Mouse (Mus musculus) heart, embryonic 16.5 days (tissue): Measurements from ENCODE around the gene Prkd2. TPM values are rescaled to one million over a fixed set of nuclear protein-coding genes. Genes with fewer than 3 reads are reported as not detected.

Experiments used
- ATAC-seq: fragments of 200-750 bp; cut with Nextera tagmentation; replicated peaks from 2 replicates; pipeline ENCODE4 v1.8.0; 2017; ENCODE audit warnings: moderate number of reproducible peaks; ENCODE audit not compliant: insufficient read depth, low FRiP score; ENCODE audit errors: extremely low read depth
- H3K27ac ChIP-seq: fragments of 300-500 bp; sonication (generic); 2 replicates; pipeline ENCODE4 v1.5.1; 2014; ENCODE audit warnings: mild to moderate bottlenecking, low read length, control low read depth, moderate library complexity
- H3K27me3 ChIP-seq: fragments of 300-500 bp; sonication (generic); 2 replicates; pipeline ENCODE4 v1.6.1; 2014; ENCODE audit warnings: low read length, mixed read lengths; ENCODE audit not compliant: control insufficient read depth, insufficient read depth
- H3K36me3 ChIP-seq: fragments of 300-500 bp; sonication (generic); 2 replicates; pipeline ENCODE4 v1.6.1; 2014; ENCODE audit not compliant: control insufficient read depth, insufficient read depth
- H3K4me1 ChIP-seq: fragments of 300-500 bp; sonication (generic); 2 replicates; pipeline ENCODE4 v1.6.1; 2014; ENCODE audit warnings: low read length, mixed read lengths; ENCODE audit not compliant: control insufficient read depth, insufficient read depth
- H3K4me2 ChIP-seq: fragments of 300-500 bp; sonication (generic); 2 replicates; pipeline ENCODE4 v1.6.1; 2014; ENCODE audit warnings: low read depth, mild to moderate bottlenecking, control low read depth, low read length
- H3K4me3 ChIP-seq: fragments of 300-500 bp; sonication (generic); 2 replicates; pipeline ENCODE4 v1.5.1; 2014; ENCODE audit warnings: mild to moderate bottlenecking, control low read depth, low read length
- H3K9ac ChIP-seq: fragments of 300-500 bp; sonication (generic); 2 replicates; pipeline ENCODE4 v1.6.1; 2014; ENCODE audit warnings: low read length, control low read depth
- H3K9me3 ChIP-seq: fragments of 300-500 bp; sonication (generic); replicated peaks from 2 replicates; pipeline ENCODE4 v1.6.1; 2016; ENCODE audit warnings: low read length; ENCODE audit not compliant: control insufficient read depth
- WGBS: fragments of 180-500 bp; shearing (Covaris S2); extraction: QIAGEN DNeasy Blood & Tissue Kit; methylation state at CpG from one replicate; pipeline ENCODE4 v1.1.7; 2014; 5-methylcytosine and 5-hydroxymethylcytosine counted together
- polyA plus RNA-seq: library from polyadenylated mRNA; unstranded; fragments of >200 nt; fragmentation: Nextera tagmentation; extraction: Ambion mirVana; gene quantifications from 2 replicates; pipeline ENCODE4 v1.2.1, GENCODE M21; 2015

Gene Prkd2
- polyA plus RNA-seq, 1 experiment from 2014 or later: 15.4 TPM

DNA sequence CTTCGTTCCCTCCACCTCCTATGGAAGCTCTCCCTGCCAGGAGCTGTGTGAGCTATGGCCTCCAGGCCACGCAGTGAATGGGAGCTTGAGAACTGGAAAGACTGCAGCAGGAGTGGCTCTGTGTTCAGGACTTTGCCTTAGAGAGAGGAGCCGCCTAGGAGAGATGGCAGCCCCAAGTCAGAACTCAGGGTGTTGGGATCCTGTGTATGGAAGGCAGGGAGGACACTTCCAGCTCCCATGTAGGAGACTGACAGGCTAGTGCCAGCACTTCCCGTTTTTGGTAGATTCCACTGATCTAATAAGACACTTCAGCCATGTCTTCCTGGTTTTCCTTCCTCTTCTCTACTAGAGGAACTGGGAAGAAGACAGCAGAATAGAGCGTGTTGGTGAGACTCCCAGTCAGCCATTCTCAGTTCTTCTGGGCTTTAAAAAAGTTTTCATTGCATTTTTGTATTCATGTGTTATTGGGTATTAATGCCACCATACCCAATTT is 22.4 kb upstream of the Prkd2 start:
- WGBS: 50% methylated on average over 5 of the region's 5 CpGs
- Histone ChIP-seq H3K4me1 (peaks cover 67% of the 10 kb centered on the region), H3K27ac (no peak overlapping the region), H3K9me3 (no peaks in the 10 kb centered on the region), H3K27me3 (no peaks in the 10 kb centered on the region), H3K36me3 (0 out of 2 replicates have a peak, but pooled peaks cover 2% of the 10 kb centered on the region), H3K9ac (no peak overlapping the region), H3K4me2 (no peak overlapping the region), H3K4me3 (no peak overlapping the region)
- ATAC-seq: no peak

DNA sequence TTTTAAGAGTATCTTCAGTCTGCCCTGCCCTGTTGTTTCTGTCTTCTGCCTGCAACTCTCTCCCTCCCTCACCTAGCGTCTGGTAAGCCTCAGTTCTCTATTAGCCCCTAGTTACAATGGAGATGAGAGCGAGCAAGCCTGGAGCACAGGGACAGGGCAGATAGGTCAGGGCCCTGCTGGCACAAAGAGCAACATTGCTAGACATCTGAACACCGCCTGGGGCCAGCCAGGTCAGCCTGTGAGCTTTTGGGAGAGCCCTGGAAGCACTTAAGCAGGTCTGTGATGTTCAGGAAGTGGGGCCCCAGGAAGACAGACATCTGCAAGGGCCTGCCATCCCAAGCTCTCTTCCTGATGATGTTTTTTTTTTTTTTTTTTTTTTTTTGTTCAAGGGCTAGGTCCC is 21.6 kb upstream of the Prkd2 start:
- WGBS: 44% methylated on average over 3 of the region's 3 CpGs
- peaks cover 6% of the 10 kb centered on the region; the same call in 1 of the 2 replicates for H3K36me3 ChIP-seq

DNA sequence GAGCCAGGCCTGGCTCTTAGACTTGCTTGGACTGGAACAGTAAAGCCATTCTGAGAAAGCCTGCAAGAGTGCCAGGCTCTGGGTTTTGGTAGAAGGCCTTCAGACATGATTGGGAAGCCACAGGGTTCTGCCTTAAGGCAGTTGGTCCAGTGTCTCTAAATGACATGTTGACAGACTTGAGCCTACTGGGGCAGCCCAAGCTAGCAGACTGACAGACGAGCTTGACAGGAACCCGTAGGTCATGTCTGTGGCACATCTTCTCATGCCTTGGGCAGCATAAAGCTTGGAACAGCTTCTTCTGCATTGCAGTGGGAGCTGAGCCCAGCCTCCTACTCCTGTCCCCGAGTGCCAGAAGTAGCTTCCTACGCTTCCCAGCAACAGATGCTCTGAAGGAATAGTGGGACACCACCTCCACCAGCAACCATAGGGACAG is 21.0 kb upstream of the Prkd2 start:
- peaks cover 68% of the 10 kb centered on the region for H3K4me1 ChIP-seq
- no peak for ATAC-seq
- no peaks in the 10 kb centered on the region for H3K9me3 ChIP-seq
- no peak overlapping the region for H3K27ac ChIP-seq
- H3K4me2 ChIP-seq: no peak overlapping the region
- H3K9ac ChIP-seq: no peak overlapping the region
- peaks cover 7% of the 10 kb centered on the region; the same call in 1 of the 2 replicates for H3K36me3 ChIP-seq
- 60% methylated on average over 4 of the region's 4 CpGs for WGBS
- no peaks in the 10 kb centered on the region for H3K27me3 ChIP-seq
- no peak overlapping the region for H3K4me3 ChIP-seq

More for the DNA sequence above, 21.6 kb upstream of the Prkd2 start:
- Histone ChIP-seq H3K9me3 (no peaks in the 10 kb centered on the region), H3K27me3 (no peaks in the 10 kb centered on the region), H3K27ac (peak overlapping the region; percentile 27; the same call in 1 of the 2 replicates), H3K4me1 (peaks cover 62% of the 10 kb centered on the region), H3K4me3 (no peak overlapping the region), H3K4me2 (no peak overlapping the region), H3K9ac (no peak overlapping the region)
- no peak for ATAC-seq

DNA sequence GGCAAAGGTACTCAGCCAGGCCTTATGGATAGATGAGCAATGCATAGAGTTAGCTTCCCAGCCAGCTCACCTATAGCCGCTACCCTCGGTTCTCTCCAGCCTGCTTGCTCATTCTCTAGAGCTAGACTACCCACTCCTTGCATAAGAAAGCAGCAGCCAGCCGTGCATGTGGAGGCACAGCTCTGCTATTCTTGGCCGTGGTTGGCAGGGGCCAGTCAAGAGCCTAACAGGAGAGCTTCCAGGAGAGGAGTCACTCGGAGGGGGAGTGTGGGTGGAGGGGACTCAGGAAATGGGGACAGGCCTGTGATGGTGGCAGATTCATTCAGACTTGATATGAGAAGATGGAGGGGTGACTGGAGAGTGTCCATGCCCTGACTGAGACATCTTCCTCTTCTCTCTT is 19.0 kb upstream of the Prkd2 start:
- peaks cover 13% of the 10 kb centered on the region; the same call in 1 of the 2 replicates for H3K36me3 ChIP-seq
- H3K27me3 ChIP-seq: no peaks in the 10 kb centered on the region
- 0 out of 2 replicates have a peak overlapping the region, but pooled peaks have one; percentile 17 for H3K27ac ChIP-seq
- H3K9me3 ChIP-seq: no peaks in the 10 kb centered on the region
- WGBS: 33% methylated on average over 5 of the region's 5 CpGs
- no peak overlapping the region for H3K4me3 ChIP-seq
- ATAC-seq: peak; percentile 24; the same call in 1 of the 2 replicates
- H3K9ac ChIP-seq: no peak overlapping the region
- H3K4me2 ChIP-seq: no peak overlapping the region
- peaks cover 59% of the 10 kb centered on the region for H3K4me1 ChIP-seq

DNA sequence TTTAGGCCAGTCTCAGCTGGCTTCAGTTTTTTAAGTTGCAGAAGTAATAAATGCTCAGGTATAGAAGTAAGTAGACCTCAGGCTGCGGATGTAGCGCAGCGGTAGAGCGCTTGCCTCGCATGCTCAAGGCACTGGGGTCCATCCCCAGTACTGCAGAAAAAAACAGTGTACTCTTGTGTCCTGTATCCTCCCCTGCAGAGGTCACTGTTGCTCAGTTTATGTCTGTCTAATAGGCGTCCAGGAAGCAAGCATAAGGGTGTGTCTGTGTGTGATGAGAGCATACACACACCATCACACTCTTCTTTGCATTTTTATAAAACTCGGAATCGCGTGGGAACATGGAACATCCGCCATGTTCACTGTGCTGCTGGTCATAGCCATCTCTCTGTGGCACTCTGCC is 16.9 kb upstream of the Prkd2 start:
- H3K36me3 ChIP-seq: peaks cover 29% of the 10 kb centered on the region
- WGBS: 80% methylated on average over 10 of the region's 10 CpGs
- no peaks in the 10 kb centered on the region for H3K27me3 ChIP-seq
- H3K4me3 ChIP-seq: no peak overlapping the region
- no peak overlapping the region for H3K27ac ChIP-seq
- no peak overlapping the region for H3K4me2 ChIP-seq
- no peak overlapping the region for H3K9ac ChIP-seq
- no peaks in the 10 kb centered on the region for H3K9me3 ChIP-seq
- H3K4me1 ChIP-seq: peaks cover 41% of the 10 kb centered on the region
- ATAC-seq: no peak

DNA sequence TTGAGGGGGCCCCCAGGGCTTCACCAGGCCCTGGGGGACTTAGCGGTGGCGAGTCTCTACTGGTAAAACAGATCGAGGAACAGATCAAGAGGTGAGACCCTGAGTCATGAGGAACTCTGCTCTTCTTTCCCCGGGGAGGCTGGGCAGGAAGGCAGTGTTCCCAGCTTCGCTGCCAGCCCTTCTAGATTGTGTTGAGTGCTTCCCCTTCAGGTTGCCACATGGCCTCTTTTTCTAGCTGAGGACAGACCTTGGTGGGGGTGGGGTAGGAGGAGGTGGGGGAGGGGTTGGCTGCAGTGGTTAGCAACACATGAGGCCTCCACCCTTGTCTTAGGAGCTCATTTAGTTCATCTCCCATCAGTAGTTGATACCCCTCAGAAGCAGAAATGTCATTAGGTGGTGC is 16.1 kb upstream of the Prkd2 start:
- ATAC-seq: no peak
- Histone ChIP-seq H3K9me3 (no peaks in the 10 kb centered on the region), H3K9ac (no peak overlapping the region), H3K36me3 (peaks cover 37% of the 10 kb centered on the region), H3K27me3 (no peaks in the 10 kb centered on the region), H3K4me1 (peaks cover 33% of the 10 kb centered on the region), H3K27ac (no peak overlapping the region), H3K4me2 (no peak overlapping the region), H3K4me3 (no peak overlapping the region)
- 54% methylated on average over 5 of the region's 5 CpGs for WGBS

DNA sequence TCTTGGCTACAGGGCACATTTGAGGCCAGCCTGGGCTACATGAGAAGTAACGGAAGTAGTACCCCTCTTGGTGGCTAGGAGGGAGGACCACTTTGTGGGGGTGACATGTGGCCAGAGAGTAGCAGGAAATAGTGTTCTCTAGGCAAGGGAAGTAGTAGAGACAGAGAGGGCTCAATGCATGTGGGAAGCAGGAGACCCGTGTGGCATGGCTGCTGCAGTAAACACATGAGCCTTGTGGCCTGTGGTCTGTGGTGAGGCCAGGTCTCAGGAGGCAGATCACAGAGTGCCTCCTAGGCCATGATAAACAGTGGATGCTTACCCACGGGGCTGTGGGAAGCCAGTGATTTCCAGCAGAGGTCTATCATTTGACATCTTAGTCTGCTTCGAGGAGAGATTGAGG is 15.4 kb upstream of the Prkd2 start:
- 0 out of 2 replicates have a peak, but pooled peaks have one; percentile 7 for ATAC-seq
- Histone ChIP-seq H3K9me3 (no peaks in the 10 kb centered on the region), H3K4me1 (peaks cover 29% of the 10 kb centered on the region), H3K27me3 (no peaks in the 10 kb centered on the region), H3K36me3 (peaks cover 43% of the 10 kb centered on the region), H3K4me2 (no peak overlapping the region), H3K9ac (no peak overlapping the region), H3K27ac (no peak overlapping the region), H3K4me3 (no peak overlapping the region)
- WGBS: 64% methylated on average over 4 of the region's 4 CpGs

DNA sequence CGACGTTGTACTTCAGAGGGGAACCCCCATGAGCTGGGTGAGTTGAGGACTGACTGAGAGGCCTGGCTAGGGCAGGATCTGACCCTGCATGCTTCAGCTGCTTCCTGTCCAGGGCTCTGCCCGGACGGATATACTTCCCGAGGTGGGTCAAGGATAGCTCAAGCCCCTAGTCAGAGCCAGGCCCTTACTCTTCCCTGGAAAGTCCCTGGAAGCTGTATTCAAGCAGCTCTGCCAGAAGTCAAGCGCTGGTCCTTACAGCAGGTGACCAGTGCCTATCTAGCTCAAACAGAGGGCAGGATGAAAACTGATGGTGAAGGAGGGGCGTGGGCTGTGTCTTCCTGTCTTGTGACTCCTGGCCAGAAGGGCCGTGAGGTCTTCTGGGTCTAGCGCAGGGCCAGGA is 12.3 kb upstream of the Prkd2 start:
- Histone ChIP-seq H3K4me1 (peaks cover 13% of the 10 kb centered on the region), H3K27ac (no peak overlapping the region), H3K9me3 (no peaks in the 10 kb centered on the region), H3K4me3 (no peak overlapping the region), H3K36me3 (peaks cover 69% of the 10 kb centered on the region), H3K27me3 (no peaks in the 10 kb centered on the region), H3K4me2 (no peak overlapping the region), H3K9ac (no peak overlapping the region)
- 0 out of 2 replicates have a peak, but pooled peaks have one; percentile 10 for ATAC-seq
- 74% methylated on average over 9 of the region's 9 CpGs for WGBS

DNA sequence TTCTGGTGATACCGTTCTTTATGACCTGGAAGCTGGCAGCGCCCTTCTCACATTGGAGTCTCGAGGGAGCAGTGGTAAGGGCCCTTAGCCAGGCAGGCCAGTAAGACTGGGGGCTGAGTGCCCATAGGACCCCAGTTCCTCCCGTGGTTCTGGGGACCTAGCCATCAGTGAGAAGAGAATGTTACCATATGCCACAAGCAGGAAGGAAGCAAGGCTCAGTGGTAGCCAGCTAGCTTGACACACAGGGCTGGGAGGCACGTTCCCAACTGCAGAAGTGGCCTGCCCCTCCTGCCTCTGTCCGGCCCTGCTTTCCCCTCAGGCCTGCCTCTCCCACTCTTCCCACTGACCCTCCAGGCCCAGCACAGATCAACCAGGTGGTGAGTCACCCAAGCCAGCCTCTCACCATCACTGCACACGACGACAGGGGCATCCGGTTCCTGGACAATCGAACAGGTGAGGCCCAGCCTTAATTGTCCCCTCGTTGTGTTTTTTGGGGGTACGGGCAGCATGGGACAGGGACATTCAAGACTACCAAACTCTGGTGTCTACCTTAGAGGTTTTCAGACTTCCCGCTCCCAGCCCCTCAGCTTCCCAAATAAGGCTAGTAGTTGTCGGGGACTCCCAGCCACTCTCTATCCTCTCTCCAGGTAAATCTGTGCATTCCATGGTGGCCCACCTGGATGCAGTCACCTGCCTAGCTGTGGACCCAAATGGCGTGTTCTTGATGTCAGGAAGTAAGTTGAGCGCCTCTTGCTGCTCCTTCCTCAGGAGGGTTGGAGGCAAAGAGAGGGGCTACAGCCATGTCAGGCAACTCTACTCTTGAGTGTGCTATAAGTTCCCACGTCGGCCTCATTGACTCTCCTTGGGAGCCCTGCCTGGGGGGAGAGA is 4.5 kb upstream of the Prkd2 start:
- Histone ChIP-seq H3K4me1 (peaks cover 8% of the 10 kb centered on the region), H3K9me3 (no peaks in the 10 kb centered on the region), H3K4me2 (no peak overlapping the region), H3K27me3 (no peaks in the 10 kb centered on the region), H3K27ac (no peak overlapping the region), H3K4me3 (no peak overlapping the region), H3K9ac (no peak overlapping the region), H3K36me3 (peaks cover 51% of the 10 kb centered on the region)
- 86% methylated on average over 18 of the region's 18 CpGs for WGBS
- no peak for ATAC-seq
